Mouse (Mus musculus) liver, embryonic 14.5 days (tissue): ENCODE measurements around the gene Olfr573-ps1. TPM values are rescaled to one million over a fixed set of nuclear protein-coding genes. Genes with fewer than 3 reads are reported as not detected.

Source experiments
- ATAC-seq: fragments of 200-750 bp; cut with Nextera tagmentation; 2 replicates; pipeline ENCODE4 v1.8.0; 2017; ENCODE audit warnings: moderate number of reproducible peaks, mild to moderate bottlenecking, moderate library complexity; ENCODE audit not compliant: insufficient read depth
- DNase-seq, 3 experiments: peaks; one replicate each; pipeline ENCODE4 v3.0.0-alpha.2; 2012 to 2013; ENCODE audit warnings: low read depth in 3 of 3, low spot score in 3 of 3
- H3K27ac ChIP-seq: fragments of 300-500 bp; sonication (generic); 2 replicates; pipeline ENCODE4 v1.5.1; 2014; ENCODE audit warnings: moderate library complexity, mild to moderate bottlenecking, control low read depth, inconsistent platforms
- H3K27me3 ChIP-seq: fragments of 300-500 bp; sonication (generic); 2 replicates; pipeline ENCODE4 v1.6.1; 2014; ENCODE audit warnings: mild to moderate bottlenecking, low read length, moderate library complexity; ENCODE audit not compliant: control insufficient read depth, insufficient read depth
- H3K36me3 ChIP-seq: fragments of 300-500 bp; sonication (generic); replicated peaks from 2 replicates; pipeline ENCODE4 v1.6.1; 2014; ENCODE audit warnings: low read depth; ENCODE audit not compliant: control insufficient read depth, insufficient read depth
- H3K4me1 ChIP-seq, 2 experiments: fragments of 200-500 bp in 1 of 2; fragments of 300-500 bp in 1 of 2; sonication (generic) in 1 of 2; replicated peaks; 2 replicates each; pipeline ENCODE4 v1.6.1; 2012 to 2014; ENCODE audit warnings: antibody characterized with exemption in 1 of 2, inconsistent platforms in 1 of 2, low read length in 1 of 2; ENCODE audit not compliant: control insufficient read depth in 2 of 2, insufficient read depth in 2 of 2
- H3K4me2 ChIP-seq: fragments of 300-500 bp; sonication (generic); 2 replicates; pipeline ENCODE4 v1.6.1; 2014; ENCODE audit warnings: low read depth, mild to moderate bottlenecking, control low read depth, moderate library complexity
- H3K4me3 ChIP-seq, 2 experiments: fragments of 200-500 bp in 1 of 2; fragments of 300-500 bp in 1 of 2; sonication (generic) in 1 of 2; 2 replicates each; pipeline ENCODE4 v1.5.1; 2012 to 2014; ENCODE audit warnings: low read depth in 2 of 2, low read length in 2 of 2, mild to moderate bottlenecking in 2 of 2, control low read depth in 1 of 2, inconsistent platforms in 1 of 2, moderate library complexity in 1 of 2; ENCODE audit not compliant: insufficient read depth in 1 of 2
- H3K9ac ChIP-seq: fragments of 300-500 bp; sonication (generic); replicated peaks from 2 replicates; pipeline ENCODE4 v1.6.1; 2014; ENCODE audit warnings: mild to moderate bottlenecking, control low read depth, moderate library complexity
- H3K9me3 ChIP-seq: fragments of 300-500 bp; sonication (generic); 2 replicates; pipeline ENCODE4 v1.6.1; 2016; ENCODE audit warnings: low read length, mixed read lengths; ENCODE audit not compliant: control insufficient read depth
- CTCF ChIP-seq: IDR thresholded peaks from 2 replicates; pipeline ENCODE4 v1.5.1; 2016; ENCODE audit warnings: antibody characterized with exemption, low read depth, control low read depth
- EP300 ChIP-seq: IDR thresholded peaks from 2 replicates; pipeline ENCODE4 v1.6.1; 2016; ENCODE audit warnings: antibody characterized with exemption, low read depth
- WGBS: fragments of 180-500 bp; shearing (Covaris S2); extraction: QIAGEN DNeasy Blood & Tissue Kit; methylation state at CpG from one replicate; pipeline ENCODE4 v1.1.7; 2014; ENCODE audit not compliant: insufficient replicate concordance; 5-methylcytosine and 5-hydroxymethylcytosine counted together
- polyA plus RNA-seq, 2 experiments: library from polyadenylated mRNA; depleted of rRNA in 1 of 2; stranded (reverse) in 1 of 2; unstranded in 1 of 2; fragments of >200 nt; fragmentation: Nextera tagmentation in 1 of 2; extraction: Ambion mirVana in 1 of 2; gene quantifications; 2 replicates each; pipeline versions ENCODE4 v1.2.1 to v1.2.3; 2012 to 2014

Gene Olfr573-ps1
- polyA plus RNA-seq (2012; rRNA removed) (not detected in 2 replicates), polyA plus RNA-seq (2014; fragmentation: Nextera tagmentation; extraction: Ambion mirVana) (not detected in 2 replicates)

DNA sequence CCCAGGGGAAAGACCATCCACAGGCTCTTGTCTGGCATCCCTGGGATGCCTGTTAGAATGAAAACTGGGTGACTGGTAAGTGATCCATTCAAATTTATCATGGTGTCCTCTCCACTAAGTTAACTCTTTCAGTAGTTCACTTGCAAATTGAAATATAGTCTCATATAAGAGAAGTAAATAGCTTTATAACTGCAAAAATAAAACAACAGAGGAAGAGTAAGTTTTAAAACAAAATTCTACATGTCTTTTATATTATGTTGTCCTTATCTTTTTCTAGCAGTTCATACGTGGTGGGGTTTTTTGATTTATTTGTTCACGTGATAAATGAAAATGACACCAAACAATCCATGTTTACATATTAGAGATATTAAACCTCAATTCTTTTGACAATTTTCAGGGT, at the start of gene Olfr573-ps1:
TSS of gene Olfr573-ps1 (minus strand) at position 101 of the 400 bp plus-strand sequence.
- TF ChIP-seq EP300 (no peak), CTCF (no peak)
- Histone ChIP-seq H3K27me3 (no peaks in the 10 kb centered on the region), H3K36me3 (no peaks in the 10 kb centered on the region), H3K4me2 (no peak within 1 kb of the TSS), H3K4me3 (no peak within 1 kb of the TSS), H3K9ac (no peak within 1 kb of the TSS), H3K4me1 (no peaks in the 10 kb centered on the region), H3K27ac (no peak within 1 kb of the TSS), H3K9me3 (no peaks in the 10 kb centered on the region)
- ATAC-seq = no peak
- 75% methylated on average over 2 of the region's 2 CpGs for WGBS
- no peak for DNase-seq

DNA sequence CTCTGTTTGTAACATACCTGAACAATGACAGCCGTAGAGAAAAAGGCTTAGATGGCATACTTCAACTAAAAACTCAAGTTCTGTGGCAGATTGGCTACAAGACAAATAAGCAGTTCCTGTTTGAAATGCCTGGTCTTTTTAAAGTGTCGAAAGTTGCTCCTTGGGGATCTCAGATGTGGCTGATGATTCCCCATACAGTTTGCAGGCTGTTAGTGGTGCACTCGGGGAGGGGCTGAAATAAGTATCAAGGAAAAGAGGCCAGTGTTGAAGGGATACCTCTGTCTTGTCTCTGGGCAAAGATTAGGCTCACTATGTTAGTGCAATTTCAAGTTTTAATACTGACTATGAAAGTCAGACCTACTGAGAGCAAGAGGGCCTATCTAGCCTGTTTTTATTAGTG, 46.8 kb upstream of the Olfr573-ps1 start, which contains the start of gene Olfr578:
TSS of gene Olfr578 (minus strand) at position 101 of the 400 bp plus-strand sequence.
- no peak within 1 kb of the TSS for H3K27ac ChIP-seq
- DNase-seq = no peak
- H3K4me2 ChIP-seq = no peak within 1 kb of the TSS
- TF ChIP-seq EP300 = no peak
- TF ChIP-seq CTCF = no peak
- H3K36me3 ChIP-seq = no peaks in the 10 kb centered on the region
- 44% methylated on average over 3 of the region's 3 CpGs for WGBS
- H3K9ac ChIP-seq = no peak within 1 kb of the TSS
- no peak for ATAC-seq
- H3K9me3 ChIP-seq = no peaks in the 10 kb centered on the region
- H3K4me1 ChIP-seq = no peaks in the 10 kb centered on the region
- no peak within 1 kb of the TSS for H3K4me3 ChIP-seq
- no peaks in the 10 kb centered on the region for H3K27me3 ChIP-seq

GRCm38 (mm10) chr7:102975843-102976242, 33.5 kb upstream of the Olfr573-ps1 start, which contains the start of gene Olfr577:
Gene Olfr577 (minus strand): TSS chr7:102975943.
- H3K9me3 ChIP-seq = no peaks in the 10 kb centered on the region
- WGBS = 60% methylated on average over 2 of the region's 2 CpGs
- no peaks in the 10 kb centered on the region for H3K27me3 ChIP-seq
- H3K27ac ChIP-seq = no peak within 1 kb of the TSS
- H3K9ac ChIP-seq = no peak within 1 kb of the TSS
- DNase-seq (no peak), ATAC-seq (no peak)
- H3K36me3 ChIP-seq = no peaks in the 10 kb centered on the region
- H3K4me1 ChIP-seq = no peaks in the 10 kb centered on the region
- H3K4me2 ChIP-seq = no peak within 1 kb of the TSS
- H3K4me3 ChIP-seq = no peak within 1 kb of the TSS
- TF ChIP-seq EP300 (no peak), CTCF (no peak)

GRCm38 (mm10) chr7:102974399-102974798, 32.0 kb upstream of the Olfr573-ps1 start:
- DNase-seq (no peak), ATAC-seq (no peak)
- H3K4me3 ChIP-seq = no peak overlapping the region
- no peaks in the 10 kb centered on the region for H3K36me3 ChIP-seq
- H3K9me3 ChIP-seq = no peaks in the 10 kb centered on the region
- no peak overlapping the region for H3K9ac ChIP-seq
- no peak overlapping the region for H3K4me2 ChIP-seq
- H3K4me1 ChIP-seq = no peaks in the 10 kb centered on the region
- 30% methylated on average over 1 of the region's 1 CpGs for WGBS
- H3K27ac ChIP-seq = no peak overlapping the region
- H3K27me3 ChIP-seq = no peaks in the 10 kb centered on the region
- TF ChIP-seq CTCF = no peak
- TF ChIP-seq EP300 = no peak

DNA sequence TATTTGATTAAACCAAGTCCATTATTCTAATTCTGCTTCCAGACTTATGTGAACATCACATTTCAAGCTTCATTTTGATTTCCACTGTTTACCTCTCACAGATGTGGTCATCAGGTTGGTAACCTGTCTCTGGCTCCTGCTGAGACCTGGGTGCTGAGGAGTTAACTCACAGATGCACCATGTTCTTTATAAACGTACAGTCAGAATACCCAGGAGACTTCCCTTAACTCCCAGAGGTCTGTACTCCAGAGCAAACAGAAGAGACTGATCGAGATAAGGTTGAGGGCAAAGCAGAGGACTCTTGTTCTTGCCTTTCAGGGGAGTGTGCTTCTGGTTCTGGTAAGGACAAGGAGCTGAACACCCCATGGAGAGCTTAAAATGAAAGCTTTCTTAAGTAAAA, 20.0 kb upstream of the Olfr573-ps1 start, which contains the start of gene Olfr576:
TSS of gene Olfr576 (plus strand) at position 301 of the 400 bp plus-strand sequence.
- no peak within 1 kb of the TSS for H3K9ac ChIP-seq
- H3K27me3 ChIP-seq = no peaks in the 10 kb centered on the region
- no peak within 1 kb of the TSS for H3K4me3 ChIP-seq
- no peak within 1 kb of the TSS for H3K27ac ChIP-seq
- DNase-seq (no peak), ATAC-seq (no peak)
- H3K4me2 ChIP-seq = no peak within 1 kb of the TSS
- no peaks in the 10 kb centered on the region for H3K36me3 ChIP-seq
- H3K4me1 ChIP-seq = peaks cover 5% of the 10 kb centered on the region in 2 experiments
- 10% methylated on average over 2 of the region's 2 CpGs for WGBS
- no peaks in the 10 kb centered on the region for H3K9me3 ChIP-seq
- TF ChIP-seq EP300 (no peak), CTCF (no peak)
